Mouse (Mus musculus) midbrain, embryonic 11.5 days (tissue): ENCODE results near the gene Abcg1. TPM values are rescaled to one million over a fixed set of nuclear protein-coding genes. Genes with fewer than 3 reads are reported as not detected.

Experiments
- ATAC-seq: fragments of 200-750 bp; cut with Nextera tagmentation; 2 replicates; pipeline ENCODE4 v1.8.0; 2017; ENCODE audit warnings: moderate TSS enrichment, moderate library complexity; ENCODE audit not compliant: low FRiP score
- DNase-seq: peaks from one replicate; pipeline ENCODE4 v3.0.0; 2015; ENCODE audit warnings: low spot score; ENCODE audit errors: missing footprints
- H3K27ac ChIP-seq: fragments of 300-500 bp; sonication (generic); 2 replicates; pipeline ENCODE4 v1.5.1; 2014; ENCODE audit warnings: low read depth, low read length
- H3K27me3 ChIP-seq: fragments of 300-500 bp; sonication (generic); 2 replicates; pipeline ENCODE4 v1.6.1; 2014; ENCODE audit warnings: mild to moderate bottlenecking, low read length, moderate library complexity, mixed read lengths; ENCODE audit not compliant: control insufficient read depth, insufficient read depth
- H3K36me3 ChIP-seq: fragments of 300-500 bp; sonication (generic); 2 replicates; pipeline ENCODE4 v1.6.1; 2014; ENCODE audit warnings: mild to moderate bottlenecking, low read length, moderate library complexity, mixed read lengths; ENCODE audit not compliant: control insufficient read depth, insufficient read depth
- H3K4me1 ChIP-seq: fragments of 300-500 bp; sonication (generic); 2 replicates; pipeline ENCODE4 v1.6.1; 2014; ENCODE audit warnings: low read length; ENCODE audit not compliant: control insufficient read depth, insufficient read depth
- H3K4me2 ChIP-seq: fragments of 300-500 bp; sonication (generic); 2 replicates; pipeline ENCODE4 v1.6.1; 2014; ENCODE audit warnings: mild to moderate bottlenecking, moderate library complexity
- H3K4me3 ChIP-seq: fragments of 300-500 bp; sonication (generic); 2 replicates; pipeline ENCODE4 v1.5.1; 2014; ENCODE audit warnings: low read depth, low read length
- H3K9ac ChIP-seq: fragments of 300-500 bp; sonication (generic); 2 replicates; pipeline ENCODE4 v1.6.1; 2014; ENCODE audit warnings: low read length
- H3K9me3 ChIP-seq: fragments of 300-500 bp; sonication (generic); 2 replicates; pipeline ENCODE4 v1.6.1; 2016; ENCODE audit warnings: low read length; ENCODE audit not compliant: control insufficient read depth
- WGBS: fragments of 180-500 bp; shearing (Covaris S2); extraction: QIAGEN DNeasy Blood & Tissue Kit; methylation state at CpG from one replicate; pipeline ENCODE4 v1.1.7; 2014; 5-methylcytosine and 5-hydroxymethylcytosine counted together
- polyA plus RNA-seq: library from polyadenylated mRNA; unstranded; fragments of >200 nt; fragmentation: Nextera tagmentation; extraction: Ambion mirVana; gene quantifications from 2 replicates; pipeline ENCODE4 v1.2.1, GENCODE M21; 2014

Gene Abcg1
- polyA plus RNA-seq, 1 experiment from 2014 or later, result 10.4 TPM

DNA sequence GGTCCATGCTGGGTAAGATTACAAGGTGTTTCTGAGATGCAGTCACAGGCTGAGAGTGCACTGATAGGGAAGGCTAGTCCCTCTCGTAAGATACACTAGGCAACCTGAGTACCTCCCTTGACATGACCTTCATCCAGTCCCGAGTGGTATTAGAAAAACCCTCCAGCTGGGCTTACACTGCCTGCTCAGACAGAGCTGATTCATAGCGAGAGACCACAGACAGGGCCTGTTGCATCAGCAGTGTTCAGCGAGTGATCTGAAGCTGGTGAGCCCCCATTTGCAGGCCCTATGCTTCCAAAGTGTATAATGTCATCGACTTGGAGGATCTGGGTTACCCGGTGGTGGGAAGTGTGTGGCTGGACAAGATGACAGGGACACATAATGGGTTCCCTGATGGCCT, 107.7 kb downstream of the Abcg1 start, which contains the start of gene Tff1:
TSS of gene Tff1 (minus strand) at position 151 of the 400 bp plus-strand sequence.
- H3K36me3 ChIP-seq, result no peaks in the 10 kb centered on the region
- ATAC-seq (no peak), DNase-seq (no peak)
- no peak within 1 kb of the TSS for H3K4me3 ChIP-seq
- no peaks in the 10 kb centered on the region for H3K9me3 ChIP-seq
- no peaks in the 10 kb centered on the region for H3K27me3 ChIP-seq
- 90% methylated on average over 6 of the region's 6 CpGs for WGBS
- no peak within 1 kb of the TSS for H3K27ac ChIP-seq
- H3K9ac ChIP-seq, result no peak within 1 kb of the TSS
- no peak within 1 kb of the TSS for H3K4me2 ChIP-seq
- H3K4me1 ChIP-seq, result no peaks in the 10 kb centered on the region

Other genes starting within 250 kb of the Abcg1 start
- gene Glp1r, start 155.9 kb upstream of the Abcg1 start, polyA plus RNA-seq, result 0.04 and 0.10 TPM in 2 replicates
- 0.07 TPM in 1 of 2 replicates, not detected in the other for gene Umodl1, start 103.0 kb upstream of the Abcg1 start, polyA plus RNA-seq
- gene Tff3, start 72.0 kb downstream of the Abcg1 start, polyA plus RNA-seq, result 0.50 and 1.7 TPM in 2 replicates
- gene Tff2, start 86.6 kb downstream of the Abcg1 start, polyA plus RNA-seq, result not detected in 2 replicates
- gene Tff1, start 107.6 kb downstream of the Abcg1 start, polyA plus RNA-seq, result not detected in 2 replicates
- gene Tmprss3, start 141.3 kb downstream of the Abcg1 start, polyA plus RNA-seq, result 0.10 and 0.16 TPM in 2 replicates
- 0.59 TPM in 1 of 2 replicates, not detected in the other for gene Ubash3a, start 150.2 kb downstream of the Abcg1 start, polyA plus RNA-seq
- 0.63 and 1.7 TPM in 2 replicates for gene Rsph1, start 219.7 kb downstream of the Abcg1 start, polyA plus RNA-seq
- gene Slc37a1, start 229.1 kb downstream of the Abcg1 start, polyA plus RNA-seq, result 5.8 and 6.6 TPM in 2 replicates